Comparison of ENCODE assay signal across 14 mouse cellular contexts in genomic region chr11:119432706-119433105, GRCm38 (mm10). TPM values are rescaled to one million over a fixed set of nuclear protein-coding genes. Genes with fewer than 3 reads are reported as not detected.
DNase-seq lines count a peak whose midpoint lies in the region; ATAC-seq and TF ChIP-seq lines count a peak whose summit lies in the region.
"Had no signal": no experiment of that assay in that cellular context is flagged by ENCODE, and none has a peak within 500 bp of the region (broad histone marks: within the 10 kb centered on the region; RNA-seq: fewer than 3 reads in every experiment).

No protein-coding gene starts in this region.

- TF ChIP-seq RAD21 in MEL (IDR thresholded peaks at IDR 0.05; ENCODE audit: low read depth, low read length) = no peak

- peak overlapping the region; percentile 26; the same call in 1 of the 2 replicates for H3K9ac ChIP-seq in MEL (ENCODE audit: control insufficient read depth, low read depth, low read length, poor library complexity, severe bottlenecking)
- H3K9ac ChIP-seq in liver, embryonic 12.5 days = no peak overlapping the region
- H3K9ac ChIP-seq: hindbrain, embryonic 15.5 days had no signal

- TF ChIP-seq EP300 in MEL (IDR thresholded peaks at IDR 0.05; ENCODE audit: low read depth in 1 of 2, low read length in 2 of 2) = peak in 1 of 2 experiments; percentile 68; a peak in 2 of 4 replicates

- H3K4me3 ChIP-seq in MEL (ENCODE audit: control insufficient read depth in 1 of 2, insufficient read depth in 1 of 2, low read depth in 2 of 2, low read length in 2 of 2) = 0 out of 4 replicates have a peak overlapping the region, but pooled peaks of 1 of the 2 experiments have one; percentile 5
- no peak overlapping the region for H3K4me3 ChIP-seq in liver, embryonic 12.5 days
- H3K4me3 ChIP-seq: hindbrain, embryonic 15.5 days; left cerebral cortex, adult 2 months had no signal

- ATAC-seq in liver, embryonic 12.5 days = peak; percentile 80

- H3K9me3 ChIP-seq in MEL (replicated peaks; ENCODE audit: insufficient read depth, low read length) = no peaks in the 10 kb centered on the region
- H3K9me3 ChIP-seq in liver, embryonic 12.5 days (replicated peaks) = no peaks in the 10 kb centered on the region
- H3K9me3 ChIP-seq: hindbrain, embryonic 15.5 days had no signal

- H3K4me2 ChIP-seq in liver, embryonic 12.5 days = peak overlapping the region; percentile 4
- H3K4me2 ChIP-seq: hindbrain, embryonic 15.5 days had no signal

- peak; percentile 97 for DNase-seq in MEL (ENCODE audit: low read depth, low spot score)
- peak; percentile 50 for DNase-seq in brain, adult 2 months (ENCODE audit: low read depth, low spot score)
- DNase-seq in cerebellum, postnatal 14 days = peak; percentile 37 to 49
- no peak for DNase-seq in embryo, embryonic 11 days
- DNase-seq in ovary, postnatal 14 days (ENCODE audit: low spot score) = no peak
- no peak for DNase-seq in kidney, postnatal 36 days
- DNase-seq: adrenal gland, adult 8-10 months; heart, adult 18-20 months; heart, postnatal 10 days; kidney, adult 18-20 months had no signal

- no peaks in the 10 kb centered on the region for H3K27me3 ChIP-seq in MEL (ENCODE audit: control insufficient read depth in 1 of 2, insufficient read depth in 2 of 2, low read length in 2 of 2)
- H3K27me3 ChIP-seq in liver, embryonic 12.5 days (replicated peaks) = no peaks in the 10 kb centered on the region
- H3K27me3 ChIP-seq: hindbrain, embryonic 15.5 days had no signal

- 22% methylated on average over 7 of the region's 7 CpGs for WGBS in liver, embryonic 12.5 days (ENCODE audit: insufficient replicate concordance)

- no peak for TF ChIP-seq CTCF in MEL (IDR thresholded peaks at IDR 0.05 in 2 of 3, conservative IDR thresholded peaks at IDR 0.05 in 1 of 3; ENCODE audit: control insufficient read depth in 1 of 3, insufficient read depth in 1 of 3, low read depth in 2 of 3, low read length in 3 of 3, poor library complexity in 1 of 3, severe bottlenecking in 1 of 3)

- H3K79me2 ChIP-seq in MEL (ENCODE audit: control insufficient read depth, insufficient read depth, low read length, poor library complexity) = no peaks in the 10 kb centered on the region

- peak overlapping the region; percentile 59 for H3K27ac ChIP-seq in MEL (ENCODE audit: control insufficient read depth, low read depth, low read length)
- peak overlapping the region; percentile 57 for H3K27ac ChIP-seq in liver, embryonic 12.5 days
- H3K27ac ChIP-seq: hindbrain, embryonic 15.5 days; left cerebral cortex, adult 2 months; macrophage had no signal

- H3K4me1 ChIP-seq in MEL (ENCODE audit: control insufficient read depth in 1 of 2, insufficient read depth in 2 of 2, low read length in 2 of 2) = peaks cover 5 to 23% of the 10 kb centered on the region in 2 experiments
- peaks cover 54% of the 10 kb centered on the region for H3K4me1 ChIP-seq in liver, embryonic 12.5 days

- TF ChIP-seq POLR2A in MEL (IDR thresholded peaks at IDR 0.05; ENCODE audit: control insufficient read depth in 1 of 2, insufficient read depth in 1 of 2, low read depth in 1 of 2, low read length in 2 of 2, poor library complexity in 1 of 2) = no peak; a peak in 1 of 4 replicates

- H3K36me3 ChIP-seq in MEL (ENCODE audit: control insufficient read depth in 1 of 2, insufficient read depth in 2 of 2, low read length in 2 of 2) = peaks cover 0 to 16% of the 10 kb centered on the region in 2 experiments; a peak in 3 of 4 replicates
- peaks cover 76% of the 10 kb centered on the region for H3K36me3 ChIP-seq in liver, embryonic 12.5 days
- H3K36me3 ChIP-seq: hindbrain, embryonic 15.5 days had no signal

TF ChIP-seq in MEL, 35 proteins besides CTCF, POLR2A, EP300 and RAD21:
- 0 out of 2 replicates have a peak, but pooled peaks have one; percentile 42 for TF ChIP-seq HCFC1 (IDR thresholded peaks at IDR 0.05; ENCODE audit: low read depth, low read length)
- no peak for TF ChIP-seq MYB (IDR thresholded peaks at IDR 0.05; ENCODE audit: low read depth, low read length)
- TF ChIP-seq CHD2 (IDR thresholded peaks at IDR 0.05; ENCODE audit: low read length) = no peak
- TF ChIP-seq ELF1 (IDR thresholded peaks at IDR 0.05; ENCODE audit: low read depth, low read length) = 0 out of 2 replicates have a peak, but pooled peaks have one; percentile 45
- no peak for TF ChIP-seq JUND (IDR thresholded peaks at IDR 0.05; ENCODE audit: low read depth, low read length)
- TF ChIP-seq MEF2A (IDR thresholded peaks at IDR 0.05; ENCODE audit: extremely low read depth, insufficient replicate concordance, low read depth, low read length, poor library complexity, severe bottlenecking) = no peak
- 0 out of 2 replicates have a peak, but pooled peaks have one; percentile 36 for TF ChIP-seq BHLHE40 (IDR thresholded peaks at IDR 0.05; ENCODE audit: borderline replicate concordance, low read depth, low read length)
- TF ChIP-seq MYC (IDR thresholded peaks at IDR 0.05; ENCODE audit: low read depth, low read length) = 0 out of 2 replicates have a peak, but pooled peaks have one; percentile 43
- no peak for TF ChIP-seq ZMIZ1 (IDR thresholded peaks at IDR 0.05; ENCODE audit: low read depth, low read length)
- TF ChIP-seq POLR2AphosphoS2 (IDR thresholded peaks at IDR 0.05; ENCODE audit: low read length) = no peak
- no peak for TF ChIP-seq GABPA (IDR thresholded peaks at IDR 0.05; ENCODE audit: low read depth, low read length)
- TF ChIP-seq KAT2A (conservative IDR thresholded peaks at IDR 0.05; ENCODE audit: low read depth, low read length) = no peak
- no peak for TF ChIP-seq POLR2AphosphoS5 (IDR thresholded peaks at IDR 0.05; ENCODE audit: borderline replicate concordance, low read depth, low read length)
- no peak for TF ChIP-seq NELFE (IDR thresholded peaks at IDR 0.05; ENCODE audit: low read depth, low read length)
- no peak for TF ChIP-seq CHD1 (IDR thresholded peaks at IDR 0.05; ENCODE audit: low read depth, low read length)
- TF ChIP-seq MAZ (IDR thresholded peaks at IDR 0.05; ENCODE audit: low read depth, low read length) = peak; percentile 85; the same call in 1 of the 2 replicates
- TF ChIP-seq TAL1 (IDR thresholded peaks at IDR 0.05; ENCODE audit: low read length) = no peak
- peak; percentile 63 for TF ChIP-seq SIN3A (IDR thresholded peaks at IDR 0.05; ENCODE audit: low read length)
- TF ChIP-seq GATA1 (IDR thresholded peaks at IDR 0.05; ENCODE audit: low read depth, low read length) = peak; percentile 71
- TF ChIP-seq USF2 (IDR thresholded peaks at IDR 0.05; ENCODE audit: borderline replicate concordance in 1 of 2, insufficient read depth in 1 of 2, low read depth in 1 of 2, low read length in 2 of 2) = no peak
- TF ChIP-seq MAFK (IDR thresholded peaks at IDR 0.05; ENCODE audit: borderline replicate concordance, low read depth, low read length) = no peak
- TF ChIP-seq ZNF384 (IDR thresholded peaks at IDR 0.05; ENCODE audit: low read depth, low read length) = peak; percentile 76
- no peak for TF ChIP-seq ZC3H11A (IDR thresholded peaks at IDR 0.05; ENCODE audit: low read depth, low read length)
- 0 out of 2 replicates have a peak, but pooled peaks have one; percentile 30 for TF ChIP-seq MAX (IDR thresholded peaks at IDR 0.05; ENCODE audit: low read length)
- no peak for TF ChIP-seq UBTF (IDR thresholded peaks at IDR 0.05; ENCODE audit: borderline replicate concordance, insufficient read depth, low read depth, low read length)
- no peak for TF ChIP-seq E2F4 (IDR thresholded peaks at IDR 0.05; ENCODE audit: borderline replicate concordance, low read depth, low read length)
- 0 out of 2 replicates have a peak, but pooled peaks have one; percentile 44 for TF ChIP-seq RCOR1 (IDR thresholded peaks at IDR 0.05; ENCODE audit: low read depth, low read length)
- TF ChIP-seq TBP (IDR thresholded peaks at IDR 0.05; ENCODE audit: low read depth, low read length) = 0 out of 2 replicates have a peak, but pooled peaks have one; percentile 25
- no peak for TF ChIP-seq SMC3 (IDR thresholded peaks at IDR 0.05; ENCODE audit: low read depth, low read length)
- no peak for TF ChIP-seq ZKSCAN1 (IDR thresholded peaks at IDR 0.05; ENCODE audit: low read depth, low read length)
- TF ChIP-seq MXI1 (IDR thresholded peaks at IDR 0.05; ENCODE audit: low read depth, low read length) = peak; percentile 54; the same call in 1 of the 2 replicates
- peak; percentile 34; the same call in 1 of the 2 replicates for TF ChIP-seq ETS1 (IDR thresholded peaks at IDR 0.05; ENCODE audit: low read depth, low read length)
- no peak for TF ChIP-seq NRF1 (IDR thresholded peaks at IDR 0.05; ENCODE audit: insufficient read depth, low read depth, low read length, poor library complexity, severe bottlenecking)
- no peak for TF ChIP-seq USF1 (IDR thresholded peaks at IDR 0.05; ENCODE audit: low read depth, low read length)
- peak; percentile 32; the same call in 1 of the 2 replicates for TF ChIP-seq TCF12 (IDR thresholded peaks at IDR 0.05; ENCODE audit: low read depth, low read length)
TF ChIP-seq in MEL: peak in this region for 14.

RNA-seq across cellular contexts. Expression of gene Rnf213, which starts 39.8 kb away (rescaled TPM):
- total RNA-seq in MEL (2012; rRNA removed) = 6.6 and 11.6 TPM in 2 replicates
- polyA plus RNA-seq in MEL (2012; ENCODE audit: insufficient read depth in 1 of 2, insufficient read length in 2 of 2, low read depth in 1 of 2, low replicate concordance in 2 of 2, missing spikeins in 1 of 2) = 10 to 100 TPM in 1 of 2 experiments, not detected in 1; 10.7 TPM
- 4.0 and 4.6 TPM in 2 replicates for polyA plus RNA-seq in liver, embryonic 12.5 days (2016; fragmentation: Nextera tagmentation; extraction: Ambion mirVana)

RNA-seq across cellular contexts. Expression of gene Endov, which starts 58.4 kb away (rescaled TPM):
- 16.8 and 19.5 TPM in 2 replicates for total RNA-seq in MEL (2012; rRNA removed)
- polyA plus RNA-seq in MEL (2012; ENCODE audit: insufficient read depth in 1 of 2, insufficient read length in 2 of 2, low read depth in 1 of 2, low replicate concordance in 2 of 2, missing spikeins in 1 of 2) = 10 to 100 TPM in 1 of 2 experiments, not detected in 1; 16.8 TPM
- 7.9 and 10.5 TPM in 2 replicates for polyA plus RNA-seq in liver, embryonic 12.5 days (2016; fragmentation: Nextera tagmentation; extraction: Ambion mirVana)

Comparison
In these comparisons a context has a peak if more than half of its experiments do, and no peak if none do; other contexts are left out.
1. DNase-seq: peak in MEL (single experiment), brain, adult 2 months (single experiment) and cerebellum, postnatal 14 days (2 of 2); none in embryo, embryonic 11 days (single experiment), ovary, postnatal 14 days (single experiment) and kidney, postnatal 36 days (0 of 2).